Mouse (Mus musculus) ovary, adult 18-20 months (tissue): ENCODE results near the gene Nubp2.

ENCODE experiments used
- DNase-seq: peaks from one replicate; pipeline ENCODE4 v3.0.0; 2022; ENCODE audit warnings: low spot score, mixed read lengths

Nubp2 gene

GRCm38 (mm10) chr17:24894061-24894994 is 8.2 kb upstream of the Nubp2 start:
- DNase-seq = no peak

GRCm38 (mm10) chr17:24893276-24893675 is 7.1 kb upstream of the Nubp2 start:
- no peak for DNase-seq

DNA sequence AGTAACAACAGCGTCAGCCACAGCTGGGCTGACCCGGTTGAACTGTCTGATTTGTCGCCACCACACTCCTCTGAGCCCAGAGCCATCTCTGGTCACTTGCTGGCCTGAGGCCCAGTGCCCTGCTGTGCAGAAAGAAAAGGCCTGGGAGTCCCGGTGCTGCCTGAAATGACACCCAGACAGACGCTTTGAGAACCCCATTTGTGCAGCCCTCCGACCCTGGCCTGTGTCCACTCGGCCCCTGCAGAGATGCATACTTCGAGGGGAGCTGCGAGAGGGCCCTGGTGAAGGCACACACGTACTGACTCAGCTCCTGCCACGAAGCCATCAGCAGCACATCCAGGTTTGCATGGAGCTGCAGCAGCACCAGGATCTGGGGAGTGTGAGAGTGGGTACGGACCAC is 6.6 kb upstream of the Nubp2 start:
- no peak for DNase-seq

DNA sequence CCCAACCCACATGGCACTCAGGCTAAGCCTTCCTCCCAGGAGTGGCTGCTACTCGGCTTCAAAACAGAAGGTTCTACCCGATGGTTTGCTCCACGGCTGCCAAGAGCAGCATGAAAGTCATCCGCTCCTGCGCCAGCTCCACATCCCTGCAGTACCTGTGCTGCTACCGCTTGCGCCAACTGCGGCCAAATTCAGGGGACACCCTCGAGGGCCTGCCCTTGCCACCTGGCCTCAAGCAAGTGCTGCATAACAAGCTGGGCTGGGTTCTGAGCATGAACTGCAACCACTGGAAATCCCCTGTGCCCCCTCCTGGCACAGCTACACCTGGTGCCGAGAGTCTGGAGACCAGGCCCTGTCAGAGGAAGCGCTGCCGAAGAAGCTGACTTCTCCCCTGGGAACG is 5.2 kb upstream of the Nubp2 start:
- no peak for DNase-seq

- no peak for DNase-seq
Measured at GRCm38 (mm10) chr17:24890151-24891092, 4.3 kb upstream of the Nubp2 start.

DNA sequence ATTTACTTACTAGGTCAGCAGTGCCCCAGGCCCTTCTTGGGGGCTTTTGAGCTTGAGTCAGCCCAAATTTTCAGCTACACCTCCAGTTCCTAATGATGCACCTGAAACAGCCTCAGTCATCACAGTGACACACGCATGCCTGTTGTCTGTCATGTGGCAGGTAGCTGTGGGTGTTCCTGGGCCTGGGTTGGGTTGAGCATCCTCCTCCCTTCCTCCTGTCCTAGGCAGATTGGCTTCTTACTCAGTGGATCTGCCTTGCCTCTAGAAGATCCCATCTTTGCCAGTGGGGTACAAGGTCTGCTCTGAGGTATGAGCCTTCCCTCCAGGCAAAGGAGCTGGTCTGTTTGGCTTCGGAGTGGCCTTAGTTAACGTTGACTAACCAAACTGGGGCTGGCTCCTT is 2.7 kb upstream of the Nubp2 start:
- no peak for DNase-seq

DNA sequence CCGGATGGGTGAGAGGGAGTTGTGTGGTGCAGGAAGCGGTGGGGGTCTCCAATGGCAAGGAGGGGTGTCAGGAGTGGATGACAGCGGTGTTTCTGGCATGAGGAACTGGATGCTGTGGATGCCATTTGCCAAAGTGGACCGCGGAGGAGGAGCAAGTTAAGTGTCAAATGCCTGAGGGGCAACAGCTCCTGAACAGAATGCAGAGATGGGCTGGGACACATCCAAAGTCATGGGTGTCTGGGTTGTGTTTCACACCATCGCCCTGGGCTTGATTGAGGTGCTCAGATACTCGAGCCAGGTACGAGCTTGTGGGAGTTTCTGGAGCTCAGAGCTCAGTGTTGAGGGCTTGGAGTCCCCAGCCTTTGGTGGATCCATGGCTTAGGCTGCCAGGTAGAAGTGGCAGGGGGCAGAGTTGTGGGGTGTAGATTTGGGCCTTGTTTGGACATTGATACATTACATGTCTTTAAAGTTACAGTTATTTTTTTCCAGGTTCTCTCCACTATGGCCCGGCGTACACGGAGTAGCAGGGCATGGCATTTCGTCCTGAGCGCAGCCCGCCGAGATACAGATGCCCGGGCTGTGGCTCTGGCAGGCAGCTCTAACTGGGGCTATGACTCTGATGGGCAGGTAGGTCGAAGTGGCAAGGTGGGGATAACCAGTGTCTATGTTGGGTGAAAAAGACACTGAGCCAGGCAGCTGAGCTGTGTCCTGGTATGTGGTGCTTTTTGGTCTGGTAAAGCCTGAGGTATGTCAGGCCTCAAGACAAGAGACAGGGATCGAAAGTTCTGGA is 1.3 kb upstream of the Nubp2 start:
- no peak for DNase-seq

- DNase-seq = no peak
Measured at GRCm38 (mm10) chr17:24886932-24887271, 753 bp upstream of the Nubp2 start.

- DNase-seq = no peak
Measured at GRCm38 (mm10) chr17:24885356-24886133, 604 bp downstream of the Nubp2 start.

GRCm38 (mm10) chr17:24884391-24884790 is 1.8 kb downstream of the Nubp2 start:
- DNase-seq = no peak

DNA sequence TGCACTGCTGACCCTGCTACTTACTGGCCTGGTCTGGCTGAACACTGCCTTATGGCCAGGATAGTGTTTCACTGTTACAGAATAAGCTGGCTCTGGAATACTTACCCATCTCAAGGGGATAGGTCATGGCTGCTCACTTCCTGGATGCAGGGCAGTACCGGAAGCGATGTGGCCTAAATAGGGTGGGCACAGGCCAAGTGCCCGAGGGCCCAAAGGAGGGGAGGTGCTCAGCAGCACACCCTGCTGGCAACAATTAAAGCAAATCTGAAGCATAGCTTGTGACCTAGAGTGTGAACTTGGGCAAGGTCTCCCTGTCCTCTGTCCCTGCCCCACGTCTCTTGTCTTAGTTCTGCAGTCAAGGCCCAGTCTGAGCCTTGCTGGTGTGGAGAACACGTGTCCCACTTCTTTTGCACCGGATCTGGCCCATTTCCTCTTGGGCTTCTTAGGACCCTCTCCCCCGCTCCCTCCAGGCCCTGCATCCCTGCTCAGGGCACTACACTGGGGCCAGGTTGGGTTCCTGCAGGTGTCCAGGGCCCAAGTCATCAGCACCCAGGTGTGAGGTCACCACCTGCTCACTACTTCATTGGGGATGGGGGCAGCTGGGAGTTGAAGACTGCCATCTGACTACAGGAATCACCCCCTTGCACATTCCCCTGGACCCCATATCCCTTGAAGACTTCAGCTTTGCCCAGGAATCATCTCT is 4.3 kb downstream of the Nubp2 start:
- DNase-seq = no peak

DNA sequence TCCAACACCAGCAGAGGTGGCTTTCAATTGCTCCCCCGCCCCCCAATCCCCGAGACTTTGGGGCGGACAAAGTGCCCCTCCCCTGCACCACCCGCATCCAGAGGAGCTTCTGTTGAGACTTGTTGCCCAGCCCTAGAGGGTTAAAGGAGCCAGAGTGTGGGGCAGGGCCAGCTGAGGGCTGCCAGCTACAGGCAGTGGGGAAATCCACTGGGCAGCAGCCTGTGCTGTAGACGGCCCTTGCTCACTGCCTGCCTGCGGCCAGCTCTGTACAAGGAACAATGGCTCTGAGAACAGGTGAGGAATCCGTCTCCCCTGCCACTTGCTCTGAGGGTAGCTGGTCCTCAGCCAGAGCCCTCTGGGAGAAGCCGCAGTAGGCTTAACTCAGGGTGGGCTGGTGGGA is 7.6 kb downstream of the Nubp2 start:
- DNase-seq = no peak

- DNase-seq = no peak
Measured at GRCm38 (mm10) chr17:24878117-24878397, 8.1 kb downstream of the Nubp2 start.

DNA sequence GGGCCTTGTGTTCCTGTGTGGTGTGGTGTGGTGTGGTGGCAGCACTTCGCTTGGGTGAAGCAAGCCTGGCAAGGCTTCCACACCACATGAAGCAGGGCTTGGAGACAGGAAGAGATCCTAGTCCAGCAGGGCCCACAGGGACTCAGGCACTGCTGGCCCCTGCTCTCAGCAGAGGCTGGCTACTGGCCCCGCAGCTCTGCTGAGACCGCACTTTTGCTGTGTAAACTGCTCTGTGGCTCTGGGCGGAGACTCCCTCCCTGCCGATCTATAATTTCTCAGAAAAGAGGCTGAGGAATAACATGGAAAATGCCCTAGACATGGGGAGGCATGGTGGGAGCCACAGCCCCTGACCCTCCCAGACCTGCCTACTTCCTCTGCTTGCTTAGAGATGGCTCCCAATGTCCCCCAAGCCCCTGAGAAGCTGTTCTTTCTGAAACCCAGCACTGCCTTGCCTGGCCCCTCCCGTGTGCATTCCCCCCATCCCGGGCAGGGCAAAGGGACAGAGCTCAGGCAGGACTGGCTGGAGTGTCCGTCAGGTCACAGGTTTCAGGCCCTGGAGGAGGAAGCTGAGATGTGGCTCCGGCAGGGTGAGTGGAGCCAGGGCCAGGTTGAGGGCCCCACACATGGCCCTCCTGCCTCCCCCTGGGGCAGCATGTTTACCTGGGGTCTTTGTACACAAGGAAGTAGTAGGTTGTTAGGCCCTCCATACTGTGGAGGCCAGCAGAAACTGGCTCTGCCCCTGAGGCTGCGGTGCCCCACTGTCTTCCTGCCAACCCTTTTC is 8.6 kb downstream of the Nubp2 start:
- no peak for DNase-seq

DNA sequence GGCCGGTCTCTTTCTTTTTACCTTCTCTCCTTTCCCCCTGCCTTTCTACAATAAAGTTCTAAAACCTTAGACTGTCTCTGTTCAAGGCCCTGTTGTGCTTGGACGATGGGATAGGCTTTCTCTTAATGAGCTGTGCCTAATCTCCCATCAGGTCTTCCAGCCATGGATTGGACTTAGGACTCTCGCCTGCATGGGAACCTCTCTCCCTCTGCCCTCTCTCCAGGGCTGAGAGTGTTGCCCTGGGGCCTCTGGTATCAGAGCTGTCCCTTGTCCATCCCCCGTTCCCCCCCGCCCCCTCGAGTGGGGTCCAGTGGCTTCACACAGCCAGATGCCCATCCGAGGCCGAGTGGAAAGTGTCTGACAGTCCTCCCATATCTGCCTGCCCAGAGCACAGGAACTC is 11.2 kb downstream of the Nubp2 start:
- DNase-seq = no peak

DNA sequence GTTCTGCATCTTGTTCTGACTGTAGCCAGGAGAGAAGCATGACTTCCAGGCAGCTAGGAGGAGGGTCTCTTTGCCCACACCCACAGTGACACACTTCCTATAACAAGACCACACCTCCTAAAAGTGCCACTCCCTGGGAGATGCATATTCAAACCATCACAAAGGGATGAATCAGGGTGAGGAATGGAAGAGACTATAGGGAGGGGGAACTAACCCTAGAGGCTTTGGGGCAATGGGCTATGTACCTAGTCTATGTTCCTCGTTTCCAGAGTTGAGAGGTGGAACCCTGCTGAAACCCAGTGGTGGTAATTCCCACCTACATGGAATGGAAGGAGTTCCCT is 11.8 kb downstream of the Nubp2 start:
- no peak for DNase-seq

- DNase-seq = no peak
Measured at GRCm38 (mm10) chr17:24873695-24874404, 12.3 kb downstream of the Nubp2 start.

DNA sequence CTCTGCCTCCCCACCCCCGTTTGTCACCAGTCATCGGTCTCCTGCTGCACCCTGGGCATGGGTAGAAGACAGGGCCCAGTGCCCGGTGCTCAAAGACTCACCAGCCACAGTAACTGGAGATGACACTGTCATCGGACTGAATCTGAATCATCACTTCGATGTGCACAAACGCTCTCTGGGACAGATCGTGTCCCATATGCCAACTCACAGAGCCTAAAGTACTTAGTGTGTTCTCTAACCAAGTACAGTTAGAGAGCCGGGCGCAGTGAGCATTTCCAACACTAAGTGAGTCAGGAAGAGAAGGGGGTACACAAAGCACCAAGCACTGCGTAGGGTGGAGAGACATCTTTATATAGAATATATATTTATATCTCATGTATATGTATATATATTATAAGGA is 18.2 kb downstream of the Nubp2 start:
- no peak for DNase-seq

GRCm38 (mm10) chr17:24865776-24866175 is 20.4 kb downstream of the Nubp2 start, which contains the start of gene Igfals:
TSS of gene Igfals (plus strand) at chr17:24865997.
- no peak for DNase-seq

DNA sequence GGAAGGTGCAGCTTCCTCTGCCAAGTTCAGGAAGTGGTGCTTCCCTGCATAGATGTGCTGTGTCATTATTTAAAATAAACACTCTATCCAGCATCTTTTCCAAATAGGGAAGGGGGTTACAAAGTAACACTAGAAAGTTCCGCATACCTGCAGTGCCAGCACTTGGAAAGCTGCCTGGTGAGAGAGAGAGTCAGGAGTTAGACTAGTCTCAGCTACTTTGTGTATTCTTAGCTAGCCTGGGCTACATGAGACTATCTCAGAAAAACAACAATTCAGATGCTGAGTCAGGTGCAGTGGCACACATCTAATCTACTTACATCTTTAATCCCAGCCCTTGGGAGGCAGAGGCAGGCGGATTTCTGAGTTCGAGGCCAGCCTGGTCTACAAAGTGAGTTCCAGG is 24.4 kb downstream of the Nubp2 start:
- DNase-seq = no peak
